Mouse (Mus musculus) thymus, postnatal 36 days (tissue): ENCODE measurements around the gene Esp36.
"Not testable (repeated sequence)": the region's sequence is repeated elsewhere in the genome, so short reads cannot be mapped to it uniquely, and the experiment has no call there.

Experiments
- DNase-seq, 2 experiments: peaks; one replicate each; pipeline ENCODE4 v3.0.0; 2022; ENCODE audit warnings: mixed read lengths in 2 of 2

The Esp36 gene

DNA sequence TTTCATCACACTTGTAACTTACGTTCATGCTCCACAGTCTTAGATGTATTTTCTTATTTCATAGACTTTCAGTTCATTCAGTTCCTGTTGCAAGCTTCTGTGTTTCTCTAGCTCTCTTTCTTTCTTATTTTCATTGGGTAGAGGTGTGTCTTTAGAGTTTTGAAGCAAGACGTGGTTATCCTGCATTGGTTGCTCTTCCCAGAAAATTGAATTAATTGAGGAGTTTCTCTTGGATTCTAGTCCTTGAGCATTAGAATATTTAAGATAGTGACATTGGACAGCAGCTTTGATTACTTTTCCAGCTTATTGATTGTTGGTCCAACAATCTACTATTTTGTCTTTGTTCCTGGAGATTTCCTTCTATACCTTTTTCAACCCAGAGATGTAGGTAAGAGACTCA lies at the start of gene Esp36:
Gene Esp36, minus strand, starts transcription at position 101 of the 400 bp plus-strand sequence.
- no peak for DNase-seq

DNA sequence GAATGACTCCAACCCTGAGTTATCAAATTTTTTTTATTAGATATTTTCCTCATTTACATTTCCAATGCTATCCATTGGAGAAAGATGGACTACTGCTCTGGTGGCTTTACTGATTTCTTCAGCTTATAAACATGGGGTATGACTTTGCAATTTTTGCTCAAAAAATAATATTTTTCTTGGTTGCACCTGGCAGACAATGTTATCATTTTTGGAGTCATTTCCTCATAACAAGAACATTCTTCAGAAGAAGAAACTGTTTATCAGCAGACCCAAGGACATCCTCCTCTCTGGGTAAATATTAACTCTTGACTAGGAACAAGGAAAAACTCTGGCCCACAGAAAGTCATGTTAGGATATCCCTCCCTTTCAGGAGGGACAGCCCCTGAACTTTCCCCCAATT lies 36.2 kb upstream of the Esp36 start:
- not testable (repeated sequence) for DNase-seq

DNA sequence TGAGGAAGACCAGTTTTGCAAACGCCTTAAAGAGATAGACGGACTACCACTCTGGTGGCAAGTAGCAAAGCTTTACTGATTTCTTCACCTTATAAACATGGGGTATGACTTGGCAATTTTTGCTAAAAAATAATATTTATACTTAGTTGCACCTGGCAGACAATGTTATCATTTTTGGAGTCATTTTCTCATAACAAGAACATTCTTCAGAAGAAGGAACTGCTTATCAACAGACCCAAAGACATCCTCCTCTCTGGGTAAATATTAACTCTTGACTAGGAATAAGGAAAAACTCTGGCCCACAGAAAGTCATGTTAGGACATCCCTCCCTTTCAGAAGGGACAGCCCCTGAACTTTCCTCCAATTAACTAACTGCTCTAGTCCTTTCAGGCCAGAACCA lies 30.7 kb upstream of the Esp36 start:
- DNase-seq: no peak

DNA sequence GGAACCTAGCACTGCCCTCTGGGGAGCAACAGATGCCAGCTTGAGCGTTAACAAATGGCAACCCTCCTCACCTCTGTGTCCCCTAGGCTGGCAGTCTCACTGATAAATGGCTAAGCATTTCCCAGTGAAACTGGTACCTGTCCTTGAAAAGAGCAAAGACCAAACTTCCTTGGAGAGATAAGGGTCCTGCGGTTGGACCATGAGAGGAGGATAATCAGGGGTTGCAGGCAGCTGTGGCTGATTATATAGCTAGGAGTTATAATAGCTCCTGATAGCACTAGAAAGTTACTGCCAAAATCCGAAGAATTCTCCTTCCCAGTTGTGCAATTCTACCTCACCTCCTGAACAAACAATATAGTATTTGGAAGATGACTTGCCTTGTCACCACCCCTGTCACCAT lies 13.8 kb downstream of the Esp36 start:
- DNase-seq: no peak

DNA sequence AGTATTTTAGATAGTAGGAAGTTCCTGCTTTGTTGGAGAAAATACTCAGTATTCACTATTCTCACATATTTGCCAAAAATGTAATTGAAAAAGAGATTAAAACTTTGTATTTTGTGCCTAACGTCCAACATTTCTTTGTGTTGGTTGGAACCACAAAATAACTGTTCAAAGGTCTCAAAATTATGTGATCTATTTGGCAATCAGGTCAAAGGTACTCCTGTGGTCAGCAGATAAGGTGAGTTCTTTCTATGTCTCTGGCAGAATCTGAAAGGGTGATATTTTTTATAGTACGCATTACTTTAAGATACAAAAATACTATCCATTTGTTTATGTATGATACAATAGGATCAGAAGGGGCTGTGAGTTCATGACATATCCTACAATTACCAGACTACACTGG lies 28.2 kb downstream of the Esp36 start:
- no peak for DNase-seq
